Mouse (Mus musculus): Measurements from ENCODE around the gene Ccdc141.

DNA sequence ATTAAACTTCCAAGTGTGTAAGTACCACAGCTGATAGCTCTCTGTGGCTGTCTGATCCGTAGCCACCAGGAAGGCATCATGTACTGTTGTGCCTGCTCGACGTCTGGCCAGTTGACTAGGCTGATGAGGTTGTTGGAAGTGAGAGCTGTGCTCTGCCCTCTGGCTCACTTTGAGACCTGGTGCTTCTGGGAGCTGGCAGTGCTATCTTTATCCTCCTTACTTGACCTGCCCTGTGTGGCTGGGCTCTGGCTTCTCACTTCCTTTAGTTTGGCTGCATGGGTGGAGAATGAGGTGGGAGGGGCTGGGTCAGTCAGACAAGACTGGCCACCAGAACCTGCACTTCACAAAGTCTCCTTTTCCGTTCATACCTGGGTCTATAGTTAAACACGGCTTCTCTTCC is 172.1 kb downstream of the Ccdc141 start:
- TF ChIP-seq CTCF (IDR thresholded peaks at IDR 0.05; ENCODE audit: extremely low read depth, insufficient read length, insufficient replicate concordance, low read depth, low read length) (no peak), POLR2A (IDR thresholded peaks at IDR 0.05; ENCODE audit: low read depth, low read length) (no peak)
